Mouse (Mus musculus): ENCODE measurements around the gene Rdh16.

- TF ChIP-seq CTCF (IDR thresholded peaks at IDR 0.05; ENCODE audit: low read depth, low read length) (no peak), POLR2A (IDR thresholded peaks at IDR 0.05; ENCODE audit: insufficient read depth, low read length) (no peak)
These were observed 45.7 kb upstream of the Rdh16 start for GRCm38 (mm10) chr10:127755246-127755645.
